Mouse (Mus musculus): ENCODE results near the gene F11.

- TF ChIP-seq CTCF (IDR thresholded peaks at IDR 0.05; ENCODE audit: low read depth, low read length) = no peak
- TF ChIP-seq GATA1 (IDR thresholded peaks at IDR 0.05; ENCODE audit: borderline replicate concordance, low read length) = no peak
- TF ChIP-seq TAL1 (conservative IDR thresholded peaks at IDR 0.05; ENCODE audit: low read depth, low read length) = no peak
- TF ChIP-seq GATA2 (IDR thresholded peaks at IDR 0.05; ENCODE audit: borderline replicate concordance, low read depth, low read length) = no peak
These were observed 6.8 kb downstream of the F11 start for GRCm38 (mm10) chr8:45255040-45255439.
